Mouse (Mus musculus) ES-E14 (cell line): ENCODE measurements around the gene Hmces. TPM values are rescaled to one million over a fixed set of nuclear protein-coding genes. Genes with fewer than 3 reads are reported as not detected.
"Not testable (repeated sequence)": the region's sequence is repeated elsewhere in the genome, so short reads cannot be mapped to it uniquely, and the experiment has no call there.

Experiments
- DNase-seq: peaks from one replicate; pipeline ENCODE4 v3.0.0-alpha.2; 2013; ENCODE audit warnings: low read depth, low spot score
- H3K27ac ChIP-seq: 2 replicates; pipeline ENCODE4 v1.5.1; 2012; ENCODE audit warnings: low read depth, mild to moderate bottlenecking, low read length, moderate library complexity, mixed read lengths; ENCODE audit not compliant: poor library complexity, insufficient read depth, severe bottlenecking
- H3K36me3 ChIP-seq: 2 replicates; pipeline ENCODE4 v1.6.1; 2012; ENCODE audit warnings: mild to moderate bottlenecking, low read length, moderate library complexity, mixed read lengths; ENCODE audit not compliant: control insufficient read depth, poor library complexity, insufficient read depth, severe bottlenecking
- H3K4me1 ChIP-seq, 2 experiments: fragments of 150-350 bp in 1 of 2; sonication (generic) in 1 of 2; 2 replicates each; pipeline ENCODE4 v1.6.1; 2012; ENCODE audit warnings: low read length in 2 of 2, mild to moderate bottlenecking in 1 of 2, mixed read lengths in 1 of 2; ENCODE audit not compliant: control insufficient read depth in 2 of 2, insufficient read depth in 2 of 2, poor library complexity in 1 of 2
- H3K4me3 ChIP-seq, 2 experiments: fragments of 150-350 bp in 1 of 2; sonication (generic) in 1 of 2; 2 replicates each; pipeline ENCODE4 v1.5.1; 2012; ENCODE audit warnings: low read length in 2 of 2, low read depth in 1 of 2, mild to moderate bottlenecking in 1 of 2, mixed read lengths in 1 of 2; ENCODE audit not compliant: insufficient read depth in 1 of 2, poor library complexity in 1 of 2, severe bottlenecking in 1 of 2
- H3K9ac ChIP-seq: 2 replicates; pipeline ENCODE4 v1.6.1; 2012; ENCODE audit warnings: low read depth, mild to moderate bottlenecking, low read length, mixed read lengths; ENCODE audit not compliant: poor library complexity, insufficient read depth, severe bottlenecking
- H3K9me3 ChIP-seq: fragments of 150-350 bp; sonication (generic); 2 replicates; pipeline ENCODE4 v1.6.1; 2012; ENCODE audit warnings: low read depth, mild to moderate bottlenecking, low read length; ENCODE audit not compliant: control insufficient read depth, insufficient read depth
- CHD2 ChIP-seq: IDR thresholded peaks from 2 replicates; pipeline ENCODE4 v1.6.1; 2014; ENCODE audit warnings: mild to moderate bottlenecking, low read depth, low read length, inconsistent platforms
- HCFC1 ChIP-seq: IDR thresholded peaks from 2 replicates; pipeline ENCODE4 v1.6.1; 2012; ENCODE audit warnings: low read length, inconsistent platforms, borderline replicate concordance; ENCODE audit not compliant: insufficient read depth
- MAFK ChIP-seq: IDR thresholded peaks from 2 replicates; pipeline ENCODE4 v1.6.1; 2014; ENCODE audit warnings: mild to moderate bottlenecking, low read depth, low read length, inconsistent platforms; ENCODE audit not compliant: insufficient read depth
- ZC3H11A ChIP-seq: IDR thresholded peaks from 2 replicates; pipeline ENCODE4 v1.6.1; 2012; ENCODE audit warnings: low read depth, mild to moderate bottlenecking, inconsistent platforms, low read length, borderline replicate concordance
- ZNF384 ChIP-seq: IDR thresholded peaks from 2 replicates; pipeline ENCODE4 v1.6.1; 2012; ENCODE audit warnings: low read depth, low read length, inconsistent platforms
- in situ Hi-C, 2 experiments: fragments of 600-800 bp; cut with MboI; formaldehyde crosslinking; loops; one replicate each; pipeline ENCODE4 v1.15.1; 2025; ENCODE audit warnings: low sequenced_read_pairs in 2 of 2, inconsistent platforms in 1 of 2; ENCODE audit not compliant: unreplicated experiment in 2 of 2
- total RNA-seq: library from RNA; depleted of rRNA; stranded (reverse); fragments of 300-350 nt; gene quantifications from 2 replicates; pipeline ENCODE4 v1.2.3, GENCODE M21; 2012

Hmces gene
- total RNA-seq, 1 experiment: 61.2 TPM

GRCm38 (mm10) chr6:87935037-87935436 lies 21.3 kb downstream of the Hmces start:
- in situ Hi-C loops: no loop called here
- H3K36me3 ChIP-seq: peaks cover 31% of the 10 kb centered on the region
- no peak for DNase-seq
- H3K9ac ChIP-seq: no peak overlapping the region
- H3K27ac ChIP-seq: no peak overlapping the region
- H3K4me3 ChIP-seq: no peak overlapping the region
- TF ChIP-seq ZNF384 (no peak), MAFK (no peak), CHD2 (no peak), HCFC1 (no peak), ZC3H11A (no peak)
- H3K9me3 ChIP-seq: no peaks in the 10 kb centered on the region
- H3K4me1 ChIP-seq: peaks cover 0 to 3% of the 10 kb centered on the region in 2 experiments; a peak in 1 of 4 replicates

- Histone ChIP-seq H3K9me3 (no peaks in the 10 kb centered on the region), H3K27ac (no peak overlapping the region)
- in situ Hi-C loops: no loop called here
Measured at GRCm38 (mm10) chr6:87937178-87937788, 23.5 kb downstream of the Hmces start.

GRCm38 (mm10) chr6:87938941-87939340 lies 25.2 kb downstream of the Hmces start:
- no peak overlapping the region for H3K27ac ChIP-seq
- H3K9me3 ChIP-seq: no peaks in the 10 kb centered on the region
- no peak overlapping the region for H3K4me3 ChIP-seq
- TF ChIP-seq CHD2 (no peak), MAFK (no peak), ZC3H11A (no peak), ZNF384 (no peak), HCFC1 (no peak)
- DNase-seq: no peak
- peaks cover 20% of the 10 kb centered on the region for H3K36me3 ChIP-seq
- H3K9ac ChIP-seq: no peak overlapping the region
- in situ Hi-C loops: no loop called here
- H3K4me1 ChIP-seq: peaks cover 0 to 3% of the 10 kb centered on the region in 2 experiments; a peak in 1 of 4 replicates

More at GRCm38 (mm10) chr6:87937178-87937788, 23.5 kb downstream of the Hmces start:
- Histone ChIP-seq H3K4me3 (peak overlapping the region in 1 of 2 experiments; percentile 35; a peak in 1 of 4 replicates), H3K4me1 (peaks cover 0 to 3% of the 10 kb centered on the region in 2 experiments; a peak in 1 of 4 replicates), H3K9ac (no peak overlapping the region), H3K36me3 (peaks cover 31% of the 10 kb centered on the region)
- TF ChIP-seq MAFK (no peak), HCFC1 (no peak), CHD2 (no peak), ZNF384 (no peak), ZC3H11A (no peak)
- peak; percentile 71 for DNase-seq

- Histone ChIP-seq H3K4me3 (no peak overlapping the region), H3K27ac (no peak overlapping the region), H3K9me3 (no peaks in the 10 kb centered on the region), H3K9ac (no peak overlapping the region), H3K36me3 (0 out of 2 replicates have a peak, but pooled peaks cover 4% of the 10 kb centered on the region), H3K4me1 (peaks cover 0 to 3% of the 10 kb centered on the region in 2 experiments; a peak in 1 of 4 replicates)
- in situ Hi-C loops: no loop called here
- DNase-seq: no peak
- TF ChIP-seq ZC3H11A (no peak), ZNF384 (peak; percentile 59; the same call in 1 of the 2 replicates)
Measured at GRCm38 (mm10) chr6:87942179-87942578, 28.4 kb downstream of the Hmces start.

GRCm38 (mm10) chr6:87962457-87962856 lies 48.7 kb downstream of the Hmces start:
- DNase-seq, H3K27ac ChIP-seq, H3K4me3 ChIP-seq, in situ Hi-C loops, H3K36me3 ChIP-seq, H3K9me3 ChIP-seq, H3K9ac ChIP-seq, H3K4me1 ChIP-seq: not testable (repeated sequence)
